Mouse (Mus musculus): Measurements from ENCODE around the gene Zfp335.

Gene Zfp335

DNA sequence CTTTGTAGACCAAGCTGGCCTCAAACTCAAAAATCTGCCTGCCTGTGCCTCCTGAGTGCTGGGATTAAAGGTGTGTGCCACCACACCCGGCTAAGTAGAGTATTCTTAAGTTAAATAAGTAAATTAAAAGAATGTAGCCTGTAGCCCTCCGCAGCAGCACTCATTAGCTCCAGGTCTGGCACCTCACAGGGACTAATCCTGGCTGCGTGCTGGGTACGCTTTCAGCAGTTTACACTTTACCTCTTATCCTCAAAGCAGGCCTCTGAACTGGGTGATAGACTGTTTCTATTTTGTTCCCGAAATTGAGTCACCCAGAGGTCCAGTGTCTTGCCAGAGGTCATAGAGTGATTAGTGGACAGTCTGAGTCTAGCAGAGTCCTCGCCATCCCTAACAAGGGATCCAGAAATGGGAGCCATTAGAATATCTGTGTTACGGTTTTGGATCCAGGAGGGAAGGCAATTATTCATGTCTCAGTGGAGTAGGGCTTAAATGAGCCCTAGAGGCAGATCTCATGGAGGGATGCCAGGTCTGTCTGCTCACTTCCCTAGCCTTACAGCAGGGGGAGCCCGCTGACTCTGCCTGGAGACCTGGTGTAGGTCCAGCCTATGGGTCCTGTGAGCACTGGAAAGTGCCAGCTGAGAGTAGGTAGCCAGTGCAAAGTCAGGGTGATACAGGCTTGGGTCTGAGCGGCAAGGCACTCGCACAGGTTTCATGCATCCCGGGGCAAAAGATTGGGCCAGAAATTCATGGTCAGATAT lies 12.7 kb upstream of the Zfp335 start:
- DNase-seq = peak; percentile 96

DNA sequence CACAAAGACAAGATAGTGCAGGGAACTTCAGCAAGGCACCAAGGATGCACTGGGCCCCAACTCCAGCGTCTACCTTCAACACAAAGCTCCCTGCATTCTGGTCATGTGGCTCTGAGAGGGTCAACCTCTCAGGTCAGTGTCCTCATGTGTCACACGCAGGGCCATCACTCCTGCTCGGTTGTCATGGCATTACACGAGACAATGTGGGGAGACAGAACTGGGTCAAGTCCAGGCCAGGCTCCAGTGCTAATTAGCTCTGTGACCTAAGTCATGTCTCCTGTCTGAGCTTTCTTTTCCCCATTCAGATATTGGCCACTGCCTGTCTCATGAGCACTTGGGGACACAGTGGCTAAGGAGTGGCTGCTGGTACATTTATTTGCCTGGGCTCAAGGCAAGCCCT lies 11.7 kb upstream of the Zfp335 start:
- DNase-seq = no peak

DNA sequence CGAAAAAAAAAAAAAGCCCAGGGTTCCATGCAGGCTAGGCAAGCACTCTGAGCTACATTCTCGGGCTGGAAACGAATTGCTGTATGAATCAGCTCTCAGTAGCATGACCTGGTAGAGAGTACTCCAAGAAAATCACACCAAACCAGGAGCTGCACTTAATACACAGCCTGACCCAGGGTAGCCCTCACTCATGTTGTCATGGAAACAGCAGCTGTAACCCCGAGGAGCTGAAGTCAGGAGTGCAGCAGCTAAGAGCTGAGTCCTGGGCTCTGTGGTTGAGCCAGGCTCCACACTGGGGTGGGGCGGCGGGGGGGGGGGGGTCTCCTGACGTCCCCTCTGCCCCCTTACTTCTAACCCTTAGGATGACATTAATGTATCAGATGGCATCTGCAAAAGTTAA lies 10.4 kb upstream of the Zfp335 start:
- no peak for DNase-seq

DNA sequence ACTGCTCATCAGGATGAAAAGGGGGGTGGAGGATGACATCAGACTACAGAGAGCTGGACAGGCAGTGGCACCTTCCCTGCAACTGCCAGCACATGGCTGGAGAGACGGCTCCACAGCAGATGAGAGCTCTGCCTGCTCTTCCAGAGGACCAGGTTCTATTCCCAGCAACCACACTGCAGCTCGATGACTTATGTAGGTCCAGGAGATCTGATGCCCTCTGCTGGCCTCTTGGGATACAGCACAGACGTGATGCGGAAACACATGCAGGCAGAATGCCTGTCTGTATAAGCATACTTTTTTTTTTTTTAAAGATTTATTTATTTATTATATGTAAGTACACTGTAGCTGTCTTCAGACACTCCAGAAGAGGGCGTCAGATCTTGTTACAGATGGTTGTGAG lies 6.8 kb upstream of the Zfp335 start:
- DNase-seq = no peak

DNA sequence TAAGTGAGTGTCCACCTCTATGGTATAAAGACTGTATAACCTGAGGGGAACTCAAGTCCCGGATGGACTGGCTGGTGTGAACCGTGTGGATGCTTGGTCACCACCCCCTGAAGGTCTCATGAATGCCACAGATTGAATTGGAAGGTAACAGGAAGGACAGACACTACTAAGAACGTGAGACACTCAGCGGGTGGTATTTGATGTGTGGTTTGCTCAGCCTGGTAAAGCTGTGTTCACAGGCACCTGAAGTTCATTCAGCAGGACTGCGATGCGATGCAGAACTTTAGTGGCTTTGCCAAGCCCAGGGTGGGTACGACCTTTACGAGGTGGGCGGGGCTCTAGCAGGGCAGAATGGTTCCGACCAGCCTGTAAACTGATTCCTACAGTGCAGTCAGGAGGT lies 5.8 kb upstream of the Zfp335 start:
- no peak for DNase-seq

DNA sequence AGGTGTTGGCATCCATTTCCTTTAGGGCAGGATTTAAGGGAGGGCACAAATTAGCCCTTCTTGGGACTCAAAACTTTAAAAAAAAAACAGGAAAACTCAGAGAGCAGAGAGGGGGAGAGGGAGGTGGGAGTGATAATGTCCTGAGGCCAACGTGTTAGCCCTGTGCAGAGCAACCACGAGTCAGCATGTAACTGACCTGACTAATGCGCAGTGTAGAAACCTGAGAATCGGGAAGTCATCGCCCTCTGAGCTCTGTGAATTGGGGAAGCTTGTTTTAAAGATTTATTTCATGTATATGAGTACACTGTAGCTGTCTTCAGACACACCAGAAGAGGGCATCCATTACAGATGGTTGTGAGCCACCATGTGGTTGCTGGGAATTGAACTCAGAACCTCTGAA lies 5.3 kb upstream of the Zfp335 start:
- DNase-seq = no peak

DNA sequence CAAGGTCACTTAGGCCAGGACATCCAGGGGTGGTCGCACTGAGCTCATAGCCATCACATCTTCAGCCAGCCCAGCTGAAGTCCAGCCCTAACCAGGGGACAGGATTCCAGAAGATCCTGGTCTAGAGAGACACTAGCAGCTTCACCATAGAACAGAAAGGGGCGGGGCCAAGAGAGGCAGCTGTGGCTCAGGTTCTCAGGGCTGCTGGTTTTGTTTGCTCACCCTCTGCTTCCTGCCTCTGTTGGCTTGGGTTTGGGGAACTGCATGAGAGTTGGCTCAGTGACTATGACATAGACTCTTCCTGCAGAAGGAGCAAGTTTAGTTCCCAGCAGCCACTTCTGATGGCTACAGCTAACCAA lies 1.9 kb upstream of the Zfp335 start:
- DNase-seq = no peak

DNA sequence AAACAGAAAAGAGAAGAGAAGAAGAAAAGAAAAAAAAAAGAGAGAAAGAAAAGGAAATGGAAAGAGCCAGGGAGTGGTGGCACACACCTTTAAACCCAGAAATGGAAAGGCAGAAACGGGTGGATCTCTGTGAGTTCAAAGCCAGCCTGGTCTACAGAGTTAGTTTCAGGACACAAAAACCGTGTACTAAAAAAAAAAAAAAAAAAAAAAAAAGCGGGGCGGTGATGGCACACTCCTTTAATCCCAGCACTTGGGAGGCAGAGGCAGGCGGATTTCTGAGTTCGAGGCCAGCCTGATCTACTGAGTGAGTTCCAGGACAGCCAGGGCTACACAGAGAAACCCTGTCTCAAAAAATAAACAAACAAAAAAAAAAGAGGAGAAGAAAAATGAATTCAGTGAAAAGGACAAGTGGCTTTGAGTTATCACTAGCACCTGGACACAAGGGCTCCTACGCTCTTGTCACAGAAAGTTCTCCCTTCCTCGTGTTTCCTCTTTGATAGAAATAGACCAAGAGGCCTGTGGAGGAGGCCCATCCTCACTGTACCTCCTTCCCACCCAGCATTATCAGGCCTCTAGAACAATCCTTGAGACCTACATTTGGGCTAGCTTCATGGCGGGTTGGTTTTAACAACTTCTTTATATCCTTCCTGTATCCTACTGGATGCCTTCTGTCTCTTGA lies 1.3 kb upstream of the Zfp335 start:
- DNase-seq = no peak

DNA sequence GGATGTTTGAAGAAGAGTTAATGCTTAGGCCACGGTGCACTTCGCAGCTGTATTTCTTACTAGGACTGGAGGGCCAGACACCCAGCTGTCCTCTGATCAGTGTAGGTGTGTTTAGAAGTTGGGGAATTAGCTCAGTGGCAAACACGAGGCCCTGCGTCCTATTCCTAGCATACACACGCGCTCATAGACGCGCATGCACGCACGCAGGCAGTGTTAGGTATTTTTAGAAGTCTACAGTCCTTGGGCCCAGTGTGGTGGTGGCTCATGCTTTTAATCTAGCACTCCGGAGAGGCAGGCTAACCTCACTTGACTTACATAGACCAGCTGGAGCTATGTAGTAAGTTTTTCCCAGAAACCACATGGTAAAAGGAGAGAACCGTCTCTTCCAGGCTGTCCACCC lies 594 bp upstream of the Zfp335 start:
- DNase-seq = no peak

DNA sequence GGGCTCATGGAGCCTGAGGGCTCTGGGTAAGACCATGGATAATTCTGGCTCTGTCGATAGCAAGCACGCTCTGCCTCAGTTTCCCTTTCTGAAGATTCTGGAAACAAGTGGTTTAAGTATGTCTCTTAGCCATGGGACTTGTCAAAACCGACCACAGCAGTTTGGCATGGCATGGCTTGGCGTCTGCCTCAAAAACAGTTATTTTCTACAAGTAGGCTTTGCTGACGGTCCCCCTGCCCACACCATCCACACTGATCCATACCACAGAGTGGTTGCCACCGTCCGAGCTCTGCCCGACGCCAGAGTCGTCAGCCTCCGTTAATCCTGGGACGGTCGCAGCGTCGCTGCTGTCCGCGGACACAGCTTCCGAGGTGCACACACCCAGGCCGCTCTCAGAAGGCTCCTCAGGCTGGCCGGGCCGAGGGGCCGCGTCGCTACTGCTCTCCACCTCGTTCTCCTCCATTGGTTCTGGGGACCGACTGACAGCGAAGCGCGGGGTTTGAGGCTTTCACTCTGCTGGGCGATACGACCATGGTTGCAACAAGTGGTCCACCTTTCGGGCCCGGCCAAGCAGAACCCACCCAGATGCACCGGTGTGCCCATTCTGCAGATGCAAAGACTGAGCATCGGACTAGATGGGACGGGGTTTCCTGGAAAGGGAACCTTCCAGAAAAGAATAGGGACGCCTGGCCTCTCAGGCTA lies 1.0 kb downstream of the Zfp335 start:
- no peak for DNase-seq

DNA sequence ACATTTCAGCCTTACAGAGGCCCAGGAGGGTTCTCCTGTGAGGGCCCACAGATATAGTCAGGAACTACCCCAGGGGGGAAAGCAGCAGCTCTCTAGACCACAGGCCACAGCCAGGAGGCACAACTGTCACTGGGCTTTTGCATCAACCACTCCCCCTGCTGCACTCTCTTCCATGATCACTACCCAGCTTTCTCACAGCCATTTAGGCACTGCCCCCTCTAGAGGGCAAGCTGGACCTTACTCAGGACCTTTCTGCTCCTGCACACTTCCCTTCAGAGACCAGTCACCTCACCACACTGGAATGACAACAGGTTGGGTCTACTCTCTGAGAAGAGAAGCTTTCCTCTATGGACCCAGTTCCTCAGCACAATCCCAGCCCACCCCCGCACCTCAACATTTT lies 2.0 kb downstream of the Zfp335 start:
- no peak for DNase-seq

DNA sequence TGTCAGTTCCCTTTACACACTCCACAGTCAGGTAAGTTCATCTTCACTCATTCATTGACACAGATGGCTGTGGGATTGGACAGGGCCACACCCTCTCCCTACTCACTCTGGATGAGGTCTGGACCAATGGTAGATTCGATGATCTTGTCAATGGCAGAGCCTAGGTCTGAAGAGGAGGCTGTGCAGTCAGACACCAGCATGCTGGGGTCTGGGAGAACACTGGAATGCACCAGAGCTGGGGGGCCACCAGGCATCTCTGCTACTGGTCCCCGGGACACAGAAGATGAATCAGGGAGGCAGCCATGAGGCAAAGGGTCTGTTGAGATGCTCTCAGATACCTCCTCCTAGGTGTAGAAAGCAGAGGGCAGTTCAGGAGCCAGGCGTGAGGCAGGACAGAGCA lies 2.5 kb downstream of the Zfp335 start:
- no peak for DNase-seq

DNA sequence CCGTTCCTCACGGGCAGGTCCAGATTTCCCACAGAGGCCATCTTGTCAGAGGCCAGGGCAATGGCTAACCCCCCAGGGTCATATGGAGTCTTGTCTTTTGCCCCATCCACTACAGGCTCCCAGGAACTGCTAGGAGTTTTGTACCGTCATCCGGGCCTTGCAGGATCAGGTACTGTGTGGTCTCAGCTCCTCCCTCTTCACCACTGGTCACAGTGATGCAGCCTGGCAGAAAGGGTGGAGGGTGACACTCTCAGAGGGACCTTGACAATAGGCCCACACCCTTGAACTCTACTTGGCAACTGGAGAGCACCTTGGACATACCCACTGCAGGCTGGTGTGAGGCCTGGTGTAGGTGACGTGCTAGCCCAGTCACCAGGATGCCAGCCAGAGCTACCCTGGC lies 3.5 kb downstream of the Zfp335 start:
- DNase-seq = no peak

DNA sequence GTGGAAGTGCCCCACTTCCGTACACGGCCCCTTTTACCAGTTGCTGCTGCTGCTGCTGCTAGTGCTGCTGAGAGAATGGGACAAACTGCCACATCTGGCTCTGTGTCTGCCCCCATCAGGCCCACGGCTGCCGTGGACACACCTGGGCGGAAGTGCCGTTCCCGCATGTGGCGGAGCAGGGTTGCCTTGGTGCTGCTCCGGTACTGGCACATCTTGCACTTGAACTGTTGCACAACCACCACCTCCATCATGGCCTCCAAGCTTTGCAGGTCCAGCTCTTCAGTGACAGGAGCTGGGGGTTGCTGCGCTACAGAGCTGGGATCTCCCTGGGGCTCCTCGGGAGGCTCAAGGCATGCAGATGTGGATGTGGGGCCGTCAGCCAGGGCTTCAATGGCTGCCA lies 4.0 kb downstream of the Zfp335 start:
- no peak for DNase-seq

DNA sequence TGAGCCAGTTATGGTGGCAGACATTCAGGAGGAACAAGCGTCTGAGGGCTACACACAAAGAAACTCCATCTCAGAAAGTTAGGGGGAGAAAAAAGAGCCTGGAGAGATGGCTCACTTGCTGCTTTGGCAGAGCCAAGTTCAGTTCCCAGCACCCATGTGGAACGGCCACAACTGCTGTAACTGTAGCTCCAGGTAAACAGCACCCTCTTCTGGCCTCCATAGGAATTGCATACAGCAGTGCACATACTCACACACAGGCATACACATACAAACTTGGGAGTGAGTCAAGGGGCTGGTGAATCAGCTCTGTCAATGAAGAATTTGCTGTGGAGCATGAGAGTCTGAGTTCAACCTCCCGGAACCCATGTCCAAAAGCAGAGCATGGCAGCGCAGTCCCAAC lies 5.5 kb downstream of the Zfp335 start:
- DNase-seq = no peak

DNA sequence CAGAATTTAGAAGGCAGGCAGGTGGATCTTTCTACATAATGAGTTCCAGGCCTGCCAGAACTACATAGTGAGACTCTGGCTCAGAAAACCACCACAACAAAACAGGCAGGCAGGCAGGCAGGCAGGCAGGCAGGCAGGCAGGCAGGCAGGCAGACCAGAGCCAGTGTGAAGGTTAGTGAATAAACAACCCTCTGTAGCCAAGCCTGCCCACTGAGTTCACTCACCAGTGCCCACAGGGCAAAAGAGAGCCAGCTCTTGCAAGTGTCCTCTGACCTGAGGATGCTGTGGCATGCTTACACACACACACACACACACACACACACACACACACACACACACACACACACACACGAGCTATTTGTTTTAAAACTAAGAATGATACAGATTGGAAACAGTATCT lies 8.1 kb downstream of the Zfp335 start:
- DNase-seq = no peak

DNA sequence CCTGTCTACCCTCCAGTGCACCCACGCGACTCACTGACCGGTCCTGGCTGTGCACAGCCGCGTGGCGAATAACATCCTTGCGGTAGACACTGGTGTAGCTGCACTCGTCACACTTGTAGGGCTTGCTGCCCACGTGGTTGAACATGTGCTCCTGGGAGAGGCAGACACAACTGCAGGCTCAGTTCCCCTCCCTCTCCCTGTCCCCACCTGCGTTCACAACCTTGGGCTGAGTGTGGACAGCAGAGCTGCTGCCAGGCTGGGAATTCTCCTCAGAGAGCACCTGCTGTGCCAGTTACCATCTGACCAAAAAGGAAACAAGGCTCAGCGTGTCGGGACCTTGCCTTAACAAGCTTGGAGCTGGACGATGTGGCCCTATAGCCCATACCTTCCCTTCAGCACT lies 10.2 kb downstream of the Zfp335 start:
- DNase-seq = no peak

DNA sequence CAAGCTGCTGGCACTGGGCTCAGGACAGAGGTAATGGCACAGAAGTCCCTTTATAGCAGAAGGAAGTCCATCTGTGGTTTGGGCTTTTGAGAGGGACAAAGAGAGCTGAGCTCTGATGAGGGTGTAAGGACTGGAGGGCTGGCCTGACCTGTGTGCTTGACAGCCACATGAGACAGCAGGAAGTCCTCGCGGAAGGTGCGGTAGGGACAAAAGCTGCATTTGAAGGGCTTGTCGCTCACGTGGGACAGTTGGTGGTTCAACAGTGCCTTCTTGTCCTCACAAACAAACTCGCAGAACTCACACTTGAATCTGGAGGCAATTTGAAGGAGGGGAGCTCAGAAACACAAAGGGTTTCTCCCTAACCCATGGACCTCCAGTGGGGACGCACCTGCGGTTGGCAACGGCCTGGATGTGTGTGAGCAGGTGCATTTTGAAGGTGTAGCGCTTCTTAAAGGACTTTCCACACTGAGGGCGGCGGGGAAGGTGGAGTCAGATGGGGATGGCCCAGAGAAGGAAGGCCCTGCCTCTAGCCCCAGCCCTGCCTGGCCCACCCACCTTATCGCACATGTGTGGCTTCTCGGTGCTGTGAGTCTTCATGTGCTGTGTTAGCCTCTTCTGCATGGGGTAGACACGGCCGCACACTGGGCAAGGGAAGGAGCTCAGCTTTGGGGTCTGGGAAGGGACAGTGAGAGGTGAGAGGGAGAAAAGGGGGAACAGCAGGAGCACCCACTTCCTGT lies 11.7 kb downstream of the Zfp335 start:
- DNase-seq = no peak

DNA sequence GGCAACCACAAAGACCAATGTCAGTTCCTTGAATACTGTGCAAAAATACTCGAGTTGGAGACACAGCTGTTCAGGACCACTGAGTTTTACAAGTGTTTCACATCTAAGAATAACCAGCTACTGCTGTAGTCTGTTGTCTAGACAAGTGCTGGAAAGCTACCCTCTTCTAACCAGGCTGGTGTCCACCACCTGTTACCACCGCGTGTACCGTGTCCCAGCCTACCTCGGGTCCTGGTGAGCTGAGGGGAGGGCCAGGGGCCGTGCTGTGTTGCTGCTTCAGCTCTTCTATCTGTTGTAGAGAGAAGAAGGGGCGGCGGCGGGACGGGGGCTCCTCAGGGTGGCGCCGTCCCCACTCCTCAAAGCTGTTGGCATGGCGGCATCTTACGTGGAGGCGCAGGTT lies 12.5 kb downstream of the Zfp335 start:
- no peak for DNase-seq

DNA sequence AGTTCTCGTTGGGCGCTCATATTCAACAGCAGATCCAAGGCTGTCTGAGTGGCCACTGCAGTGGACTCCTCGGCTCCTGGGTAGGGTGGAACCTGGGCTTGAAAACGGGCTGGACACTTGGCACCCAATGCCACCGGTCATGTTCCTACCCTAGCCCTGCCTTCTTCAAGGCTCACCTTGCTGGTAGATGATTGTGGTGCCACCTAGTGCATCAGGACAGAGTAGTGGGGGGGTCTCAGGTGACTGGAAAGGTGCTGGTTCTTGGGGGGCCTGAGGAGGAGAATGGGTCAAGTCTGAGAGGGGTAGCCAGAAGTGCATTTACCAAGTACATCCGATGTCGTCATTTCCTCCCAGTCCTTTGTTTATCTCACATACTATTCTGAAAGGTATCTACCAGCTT lies 13.5 kb downstream of the Zfp335 start:
- no peak for DNase-seq

DNA sequence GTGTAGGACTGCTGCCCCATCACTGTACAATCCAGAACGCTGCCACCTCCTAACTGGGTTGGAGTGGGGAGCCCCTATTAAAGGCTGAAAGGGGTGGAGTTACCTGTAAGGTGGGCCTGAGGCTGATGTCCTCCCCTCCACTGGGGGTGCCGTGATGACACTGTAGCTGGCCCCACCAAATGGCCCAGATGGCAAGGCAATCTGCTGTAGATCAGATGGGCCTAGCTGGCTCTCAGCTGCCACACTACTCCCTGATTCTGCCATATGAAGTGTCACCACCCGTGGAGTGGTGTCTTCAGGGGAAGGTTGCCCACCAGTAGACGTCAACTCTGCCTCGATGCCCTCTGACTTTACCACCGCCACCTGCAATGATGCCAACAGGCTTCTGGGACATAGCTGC lies 15.7 kb downstream of the Zfp335 start:
- DNase-seq = no peak

DNA sequence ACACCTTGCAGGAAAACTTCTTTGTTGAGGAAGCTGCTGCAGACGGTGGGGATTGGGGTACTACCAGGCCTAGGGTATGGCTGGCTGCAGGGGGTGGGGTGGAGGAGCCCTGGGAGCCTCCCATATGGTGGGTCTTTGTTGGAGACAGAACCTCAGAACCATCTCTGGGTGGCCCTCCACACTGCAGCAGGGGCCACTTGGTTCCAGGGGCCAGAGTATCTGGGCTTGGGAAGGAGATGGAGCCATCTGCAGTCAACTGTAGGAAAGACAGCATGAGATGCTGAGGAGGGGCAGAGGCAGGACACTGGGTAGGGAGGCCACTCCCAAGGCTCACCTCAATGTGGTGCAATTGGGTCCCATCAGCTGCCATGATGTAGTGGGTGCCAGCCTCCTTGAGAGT lies 16.9 kb downstream of the Zfp335 start:
- no peak for DNase-seq

DNA sequence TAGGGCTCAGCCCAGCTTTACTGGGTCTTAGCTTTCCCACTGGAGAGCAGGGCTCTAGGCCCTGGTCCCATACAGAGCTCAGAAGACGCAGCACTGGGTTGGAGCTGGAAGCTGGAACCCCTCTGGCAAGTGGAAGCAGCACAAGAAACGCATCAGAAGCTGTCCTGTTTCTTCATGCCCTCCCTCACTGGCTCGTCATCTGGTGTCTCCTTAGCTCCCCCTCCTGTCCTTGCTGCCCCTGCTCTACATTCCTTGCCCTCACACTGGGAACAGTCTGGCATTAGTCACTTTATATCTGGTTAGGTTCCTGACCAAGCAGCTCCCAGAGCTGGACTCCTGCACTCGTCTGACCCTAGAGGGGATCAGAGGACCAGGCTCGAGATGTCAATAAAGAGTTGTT lies 17.5 kb downstream of the Zfp335 start:
- no peak for DNase-seq

DNA sequence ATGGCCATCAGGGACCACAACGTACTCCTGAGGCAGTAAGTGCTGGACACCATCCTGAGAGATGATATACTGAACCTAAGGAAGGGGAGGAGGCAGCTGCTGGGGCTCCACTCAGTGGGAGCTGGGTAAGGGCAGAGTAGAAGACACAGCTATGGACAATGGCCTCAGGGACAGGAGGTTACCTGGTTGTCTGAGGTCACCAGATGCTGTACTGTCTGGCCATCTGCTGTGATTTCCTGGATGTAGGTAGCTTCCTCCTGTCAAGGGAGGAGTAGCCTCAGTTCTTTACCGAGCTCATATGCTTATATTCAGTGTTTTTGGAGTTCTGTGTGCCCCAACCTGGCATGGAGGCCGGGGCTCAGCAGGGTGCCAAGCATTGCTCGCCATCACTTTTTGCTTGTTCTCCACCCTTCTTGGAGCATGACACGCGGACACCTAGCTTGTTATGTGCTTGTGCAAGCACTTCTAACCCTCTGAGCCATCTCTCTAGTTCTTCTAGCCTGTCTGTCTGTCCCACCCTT lies 18.8 kb downstream of the Zfp335 start:
- peak; percentile 61 for DNase-seq

Data from cerebellum, adult 8-10 months (tissue).